Mouse (Mus musculus): ENCODE measurements around the gene Fbxl2. TPM values are rescaled to one million over a fixed set of nuclear protein-coding genes. Genes with fewer than 3 reads are reported as not detected.

Gene Fbxl2
- polyA plus RNA-seq, 1 experiment from 2014 or later: 2.7 TPM

DNA sequence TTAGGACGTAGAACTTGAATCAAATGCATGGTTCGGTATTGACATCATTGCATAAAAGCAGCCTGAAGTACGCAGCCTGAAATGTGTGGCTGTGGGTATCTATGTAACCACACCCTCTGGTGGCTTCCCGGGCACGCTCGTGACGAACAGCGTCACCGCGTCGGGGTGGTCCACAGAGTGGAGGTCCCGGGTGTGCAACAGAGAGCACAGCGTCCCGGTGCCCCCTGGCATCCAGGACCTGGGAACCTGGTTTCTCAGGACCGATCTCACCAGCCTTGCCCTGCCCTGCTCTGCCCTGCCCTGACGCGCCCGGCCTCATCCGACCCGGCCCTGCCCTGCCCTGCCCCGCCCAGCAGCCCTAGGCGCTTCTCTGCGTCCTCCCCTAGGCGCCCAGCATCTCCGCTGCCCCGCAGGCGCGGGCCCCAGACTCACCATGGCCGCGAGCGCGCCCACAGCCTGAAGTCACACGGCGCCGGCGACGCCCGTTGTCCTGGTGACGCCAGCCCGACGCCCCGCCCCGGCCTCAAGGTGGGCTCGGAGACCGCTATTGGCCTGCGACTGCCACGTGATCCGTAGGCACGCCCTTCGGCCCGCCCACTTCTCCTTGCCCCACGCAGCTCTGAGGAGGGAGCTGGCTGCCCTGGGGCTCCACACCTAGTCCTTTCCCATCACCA, 19.6 kb downstream of the Fbxl2 start:
- no peaks in the 10 kb centered on the region for H3K27me3 ChIP-seq (replicated peaks; ENCODE audit: control insufficient read depth, insufficient read depth, low read length)
- peak; percentile 97 for ATAC-seq
- H3K27ac ChIP-seq (ENCODE audit: low read length): no peak overlapping the region
- peak overlapping the region; percentile 63 for H3K4me3 ChIP-seq (ENCODE audit: low read length)
- H3K4me1 ChIP-seq (ENCODE audit: control insufficient read depth, insufficient read depth, low read length): peaks cover 4% of the 10 kb centered on the region; the same call in 1 of the 2 replicates
- H3K36me3 ChIP-seq (ENCODE audit: control insufficient read depth, insufficient read depth, low read length): no peaks in the 10 kb centered on the region
- peak overlapping the region; percentile 64 for H3K9ac ChIP-seq (ENCODE audit: low read depth, low read length)
- whole genome bisulfite sequencing: under 1% methylated on average over 42 of the region's 52 CpGs
- H3K4me2 ChIP-seq (ENCODE audit: low read depth, low read length): peak overlapping the region; percentile 93
- H3K9me3 ChIP-seq (ENCODE audit: control insufficient read depth, low read length): no peaks in the 10 kb centered on the region

DNA sequence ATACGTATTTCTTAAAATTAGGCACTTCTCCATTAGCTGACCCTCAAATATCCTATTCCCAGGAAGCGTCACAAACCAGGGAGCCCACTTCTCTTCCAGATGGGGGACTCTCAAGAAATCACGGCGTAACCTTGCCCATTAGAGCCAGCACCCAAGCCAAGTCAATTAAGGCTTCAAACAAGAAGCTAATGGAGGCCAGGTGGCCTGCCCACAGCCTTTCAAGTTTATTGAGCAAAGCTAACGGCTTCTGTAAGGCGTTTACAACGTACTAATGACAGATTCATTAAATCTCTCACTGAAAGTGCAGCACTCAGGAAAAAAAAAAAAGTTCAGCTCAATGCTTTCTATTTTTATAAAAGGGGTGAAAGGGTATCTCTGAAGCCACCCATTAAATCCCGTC, 20.1 kb downstream of the Fbxl2 start:
- Histone ChIP-seq H3K27ac (ENCODE audit: low read length) (no peak overlapping the region), H3K27me3 (replicated peaks; ENCODE audit: control insufficient read depth, insufficient read depth, low read length) (no peaks in the 10 kb centered on the region), H3K36me3 (ENCODE audit: control insufficient read depth, insufficient read depth, low read length) (no peaks in the 10 kb centered on the region), H3K9me3 (ENCODE audit: control insufficient read depth, low read length) (no peaks in the 10 kb centered on the region), H3K4me3 (ENCODE audit: low read length) (peak overlapping the region; percentile 63), H3K4me1 (ENCODE audit: control insufficient read depth, insufficient read depth, low read length) (peaks cover 4% of the 10 kb centered on the region; the same call in 1 of the 2 replicates), H3K9ac (ENCODE audit: low read depth, low read length) (no peak overlapping the region; the same call in 1 of the 2 replicates), H3K4me2 (ENCODE audit: low read depth, low read length) (peak overlapping the region; percentile 93)
- WGBS: 14% methylated on average over 8 of the region's 8 CpGs
- ATAC-seq: no peak

DNA sequence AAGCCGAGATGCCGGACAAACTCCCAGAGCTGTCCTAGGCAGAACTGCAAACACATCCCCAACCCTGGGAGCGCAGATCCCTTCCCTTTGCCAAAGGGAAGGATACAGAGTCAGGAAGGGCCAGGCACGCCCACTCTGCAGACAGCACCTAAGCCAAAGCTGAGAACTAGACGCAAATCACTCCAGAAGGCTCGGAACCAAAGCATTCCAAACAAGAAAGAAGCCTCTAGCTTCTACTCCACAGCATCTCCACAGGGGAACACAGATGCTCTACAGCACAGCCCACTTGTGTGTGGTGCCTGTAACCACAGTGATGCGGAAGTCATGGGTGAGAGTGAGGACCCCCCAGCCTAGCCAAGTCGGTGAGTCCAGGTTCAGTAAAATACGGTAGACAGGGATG, 20.8 kb downstream of the Fbxl2 start:
- Histone ChIP-seq H3K4me3 (ENCODE audit: low read length) (no peak overlapping the region), H3K4me2 (ENCODE audit: low read depth, low read length) (no peak overlapping the region), H3K27ac (ENCODE audit: low read length) (no peak overlapping the region), H3K9me3 (ENCODE audit: control insufficient read depth, low read length) (no peaks in the 10 kb centered on the region), H3K36me3 (ENCODE audit: control insufficient read depth, insufficient read depth, low read length) (no peaks in the 10 kb centered on the region), H3K9ac (ENCODE audit: low read depth, low read length) (no peak overlapping the region), H3K4me1 (ENCODE audit: control insufficient read depth, insufficient read depth, low read length) (peaks cover 4% of the 10 kb centered on the region; the same call in 1 of the 2 replicates), H3K27me3 (replicated peaks; ENCODE audit: control insufficient read depth, insufficient read depth, low read length) (no peaks in the 10 kb centered on the region)
- no peak for ATAC-seq
- WGBS: 46% methylated on average over 9 of the region's 9 CpGs

DNA sequence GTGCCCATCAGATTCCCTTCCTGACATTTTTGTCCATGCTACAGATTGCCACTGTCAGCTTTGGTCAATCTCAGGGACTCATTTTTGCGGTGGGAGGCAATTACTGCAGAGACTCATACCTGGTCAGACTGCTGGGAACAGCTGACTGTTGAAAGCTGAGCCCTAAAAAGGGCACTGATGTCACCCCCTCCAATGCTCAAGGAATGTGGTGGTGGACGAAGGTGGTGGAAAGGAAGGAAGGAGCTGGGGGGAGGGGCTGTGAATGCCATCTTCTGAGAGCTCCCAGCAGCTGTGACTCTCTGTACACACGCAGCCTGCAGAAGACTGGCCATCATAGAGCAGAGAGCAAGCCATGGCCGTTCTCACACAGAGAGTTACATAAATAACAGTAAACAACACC, 23.9 kb downstream of the Fbxl2 start:
- Histone ChIP-seq H3K27me3 (replicated peaks; ENCODE audit: control insufficient read depth, insufficient read depth, low read length) (no peaks in the 10 kb centered on the region), H3K9me3 (ENCODE audit: control insufficient read depth, low read length) (no peaks in the 10 kb centered on the region), H3K4me2 (ENCODE audit: low read depth, low read length) (no peak overlapping the region), H3K36me3 (ENCODE audit: control insufficient read depth, insufficient read depth, low read length) (no peaks in the 10 kb centered on the region), H3K4me3 (ENCODE audit: low read length) (no peak overlapping the region), H3K27ac (ENCODE audit: low read length) (no peak overlapping the region), H3K9ac (ENCODE audit: low read depth, low read length) (no peak overlapping the region), H3K4me1 (ENCODE audit: control insufficient read depth, insufficient read depth, low read length) (peaks cover 4% of the 10 kb centered on the region; the same call in 1 of the 2 replicates)
- 29% methylated on average over 4 of the region's 4 CpGs for WGBS
- no peak for ATAC-seq

- WGBS: 88% methylated on average over 7 of the region's 7 CpGs
These were observed 26.8 kb downstream of the Fbxl2 start for GRCm38 (mm10) chr9:114019012-114019762.

DNA sequence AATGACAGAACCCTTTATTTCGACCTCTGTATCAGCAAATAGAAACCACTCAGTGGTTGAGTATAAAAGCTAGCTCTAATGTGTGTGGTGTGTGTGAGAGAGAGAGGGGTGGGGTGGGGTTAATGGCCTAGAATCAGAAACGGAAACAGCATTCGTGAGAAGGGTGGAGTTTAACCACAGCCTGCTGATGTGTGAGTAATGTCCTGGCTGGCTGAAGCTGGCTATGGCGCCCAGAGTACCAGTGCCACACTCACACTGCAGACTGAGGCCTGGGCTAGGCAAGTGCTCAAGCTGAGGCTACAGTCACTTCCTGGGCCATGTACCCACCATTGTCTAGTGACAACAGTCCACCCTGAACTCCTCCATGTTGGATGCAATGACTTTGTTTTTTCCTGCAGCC, 29.6 kb downstream of the Fbxl2 start:
- Histone ChIP-seq H3K36me3 (ENCODE audit: control insufficient read depth, insufficient read depth, low read length) (no peaks in the 10 kb centered on the region), H3K9me3 (ENCODE audit: control insufficient read depth, low read length) (no peaks in the 10 kb centered on the region), H3K27me3 (replicated peaks; ENCODE audit: control insufficient read depth, insufficient read depth, low read length) (no peaks in the 10 kb centered on the region), H3K4me3 (ENCODE audit: low read length) (no peak overlapping the region), H3K27ac (ENCODE audit: low read length) (no peak overlapping the region), H3K9ac (ENCODE audit: low read depth, low read length) (no peak overlapping the region), H3K4me1 (ENCODE audit: control insufficient read depth, insufficient read depth, low read length) (no peaks in the 10 kb centered on the region), H3K4me2 (ENCODE audit: low read depth, low read length) (no peak overlapping the region)
- 71% methylated on average over 4 of the region's 4 CpGs for WGBS
- ATAC-seq: no peak

More at GRCm38 (mm10) chr9:114019012-114019762, 26.8 kb downstream of the Fbxl2 start:
- Histone ChIP-seq H3K4me3 (ENCODE audit: low read length) (no peak overlapping the region), H3K27ac (ENCODE audit: low read length) (no peak overlapping the region), H3K4me2 (ENCODE audit: low read depth, low read length) (no peak overlapping the region), H3K9me3 (ENCODE audit: control insufficient read depth, low read length) (no peaks in the 10 kb centered on the region), H3K27me3 (replicated peaks; ENCODE audit: control insufficient read depth, insufficient read depth, low read length) (no peaks in the 10 kb centered on the region), H3K36me3 (ENCODE audit: control insufficient read depth, insufficient read depth, low read length) (no peaks in the 10 kb centered on the region), H3K9ac (ENCODE audit: low read depth, low read length) (no peak overlapping the region), H3K4me1 (ENCODE audit: control insufficient read depth, insufficient read depth, low read length) (no peaks in the 10 kb centered on the region)
- ATAC-seq: no peak

GRCm38 (mm10) chr9:114015724-114016123, 30.3 kb downstream of the Fbxl2 start:
- Histone ChIP-seq H3K27me3 (replicated peaks; ENCODE audit: control insufficient read depth, insufficient read depth, low read length) (no peaks in the 10 kb centered on the region), H3K9ac (ENCODE audit: low read depth, low read length) (no peak overlapping the region), H3K27ac (ENCODE audit: low read length) (no peak overlapping the region), H3K9me3 (ENCODE audit: control insufficient read depth, low read length) (no peaks in the 10 kb centered on the region), H3K4me2 (ENCODE audit: low read depth, low read length) (no peak overlapping the region), H3K36me3 (ENCODE audit: control insufficient read depth, insufficient read depth, low read length) (no peaks in the 10 kb centered on the region), H3K4me3 (ENCODE audit: low read length) (no peak overlapping the region), H3K4me1 (ENCODE audit: control insufficient read depth, insufficient read depth, low read length) (no peaks in the 10 kb centered on the region)
- no peak for ATAC-seq
- 84% methylated on average over 4 of the region's 4 CpGs for WGBS

- no peak overlapping the region for H3K27ac ChIP-seq (ENCODE audit: low read length)
- no peak overlapping the region for H3K4me2 ChIP-seq (ENCODE audit: low read depth, low read length)
- no peaks in the 10 kb centered on the region for H3K36me3 ChIP-seq (ENCODE audit: control insufficient read depth, insufficient read depth, low read length)
- 82% methylated on average over 1 of the region's 1 CpGs for WGBS
- H3K9ac ChIP-seq (ENCODE audit: low read depth, low read length): no peak overlapping the region
- H3K4me3 ChIP-seq (ENCODE audit: low read length): no peak overlapping the region
- no peaks in the 10 kb centered on the region for H3K4me1 ChIP-seq (ENCODE audit: control insufficient read depth, insufficient read depth, low read length)
- no peak for ATAC-seq
- no peaks in the 10 kb centered on the region for H3K27me3 ChIP-seq (replicated peaks; ENCODE audit: control insufficient read depth, insufficient read depth, low read length)
- H3K9me3 ChIP-seq (ENCODE audit: control insufficient read depth, low read length): no peaks in the 10 kb centered on the region
These were observed 32.0 kb downstream of the Fbxl2 start for GRCm38 (mm10) chr9:114014034-114014433.

- Histone ChIP-seq H3K36me3 (ENCODE audit: control insufficient read depth, insufficient read depth, low read length) (no peaks in the 10 kb centered on the region), H3K4me1 (ENCODE audit: control insufficient read depth, insufficient read depth, low read length) (no peaks in the 10 kb centered on the region)
- 72% methylated on average over 18 of the region's 18 CpGs for WGBS
These were observed 34.8 kb downstream of the Fbxl2 start for GRCm38 (mm10) chr9:114011203-114011602.

More at GRCm38 (mm10) chr9:114011203-114011602, 34.8 kb downstream of the Fbxl2 start:
- Histone ChIP-seq H3K9ac (ENCODE audit: low read depth, low read length) (no peak overlapping the region), H3K4me3 (ENCODE audit: low read length) (no peak overlapping the region), H3K27me3 (replicated peaks; ENCODE audit: control insufficient read depth, insufficient read depth, low read length) (no peaks in the 10 kb centered on the region), H3K27ac (ENCODE audit: low read length) (no peak overlapping the region), H3K9me3 (ENCODE audit: control insufficient read depth, low read length) (no peaks in the 10 kb centered on the region), H3K4me2 (ENCODE audit: low read depth, low read length) (no peak overlapping the region)
- no peak for ATAC-seq
